Mouse (Mus musculus) urinary bladder, postnatal 25 days (tissue): ENCODE results near the gene Tom1l2.
A peak's percentile ranks its signal among the peaks of the same experiment; 100 is the strongest.

Experiments used
- DNase-seq: peaks from one replicate; pipeline ENCODE4 v3.0.0; 2022; ENCODE audit warnings: low spot score

Gene Tom1l2

GRCm38 (mm10) chr11:60202710-60203638 lies 149.7 kb downstream of the Tom1l2 start:
- no peak for DNase-seq

- DNase-seq = no peak
Measured at GRCm38 (mm10) chr11:60200384-60200783, 152.3 kb downstream of the Tom1l2 start.

GRCm38 (mm10) chr11:60199702-60200184 lies 153.0 kb downstream of the Tom1l2 start:
- DNase-seq = peak; percentile 88

- no peak for DNase-seq
Measured at GRCm38 (mm10) chr11:60198651-60199050, 154.1 kb downstream of the Tom1l2 start.

GRCm38 (mm10) chr11:60197998-60198619 lies 154.6 kb downstream of the Tom1l2 start:
- DNase-seq = no peak

GRCm38 (mm10) chr11:60196344-60196743 lies 156.4 kb downstream of the Tom1l2 start:
- no peak for DNase-seq

GRCm38 (mm10) chr11:60195108-60195507 lies 157.6 kb downstream of the Tom1l2 start:
- DNase-seq = no peak

GRCm38 (mm10) chr11:60193556-60193955 lies 159.1 kb downstream of the Tom1l2 start:
- DNase-seq = no peak

GRCm38 (mm10) chr11:60192534-60192933 lies 160.2 kb downstream of the Tom1l2 start:
- no peak for DNase-seq

GRCm38 (mm10) chr11:60190055-60190641 lies 162.6 kb downstream of the Tom1l2 start:
- DNase-seq = no peak

GRCm38 (mm10) chr11:60189501-60190040 lies 163.1 kb downstream of the Tom1l2 start:
- DNase-seq = no peak

- no peak for DNase-seq
Measured at GRCm38 (mm10) chr11:60188275-60188853, 164.3 kb downstream of the Tom1l2 start.

- DNase-seq = no peak
Measured at GRCm38 (mm10) chr11:60187070-60187469, 165.6 kb downstream of the Tom1l2 start.

- no peak for DNase-seq
Measured at GRCm38 (mm10) chr11:60185396-60186231, 167.1 kb downstream of the Tom1l2 start.

- DNase-seq = no peak
Measured at GRCm38 (mm10) chr11:60184346-60185325, 168.1 kb downstream of the Tom1l2 start.

- no peak for DNase-seq
Measured at GRCm38 (mm10) chr11:60182741-60183140, 170.0 kb downstream of the Tom1l2 start.

- no peak for DNase-seq
Measured at GRCm38 (mm10) chr11:60182116-60182670, 170.5 kb downstream of the Tom1l2 start.

GRCm38 (mm10) chr11:60178506-60178905 lies 174.2 kb downstream of the Tom1l2 start:
- peak; percentile 56 for DNase-seq

- DNase-seq = no peak
Measured at GRCm38 (mm10) chr11:60178005-60178404, 174.7 kb downstream of the Tom1l2 start.
